Mouse (Mus musculus) spleen, adult 2 months (tissue): ENCODE data around the gene Erfe.

Source experiments
- CTCF ChIP-seq: fragments of 200-500 bp; IDR thresholded peaks from 2 replicates; pipeline ENCODE4 v1.5.1; 2011; ENCODE audit warnings: mild to moderate bottlenecking, inconsistent platforms; ENCODE audit not compliant: insufficient read depth, insufficient read length, insufficient replicate concordance; ENCODE audit errors: extremely low read depth
- POLR2A ChIP-seq: fragments of 200-500 bp; IDR thresholded peaks from 2 replicates; pipeline ENCODE4 v1.6.1; 2011; ENCODE audit warnings: low read depth, low read length, inconsistent platforms

GRCm38 (mm10) chr1:91398260-91399062, 32.2 kb downstream of the Erfe start, which contains the start of gene Ilkap:
- no peak for TF ChIP-seq CTCF
- peak; percentile 68; the same call in 1 of the 2 replicates for TF ChIP-seq POLR2A
